Mouse (Mus musculus) embryonic facial prominence, embryonic 13.5 days (tissue): ENCODE measurements around the gene Olfr918. TPM values are rescaled to one million over a fixed set of nuclear protein-coding genes. Genes with fewer than 3 reads are reported as not detected.

ENCODE experiments used
- ATAC-seq: fragments of 200-750 bp; cut with Nextera tagmentation; 2 replicates; pipeline ENCODE4 v1.8.0; 2017; ENCODE audit warnings: low read depth; ENCODE audit not compliant: insufficient number of reproducible peaks, insufficient read depth, low FRiP score, low TSS enrichment
- H3K27ac ChIP-seq: fragments of 300-500 bp; sonication (generic); 2 replicates; pipeline ENCODE4 v1.5.1; 2015; ENCODE audit warnings: moderate library complexity, mild to moderate bottlenecking, inconsistent platforms
- H3K27me3 ChIP-seq: fragments of 300-500 bp; sonication (generic); 2 replicates; pipeline ENCODE4 v1.6.1; 2015; ENCODE audit warnings: mild to moderate bottlenecking, inconsistent platforms
- H3K36me3 ChIP-seq: fragments of 300-500 bp; sonication (generic); 2 replicates; pipeline ENCODE4 v1.6.1; 2015; ENCODE audit warnings: mild to moderate bottlenecking, inconsistent platforms
- H3K4me1 ChIP-seq: fragments of 300-500 bp; sonication (generic); 2 replicates; pipeline ENCODE4 v1.6.1; 2015; ENCODE audit warnings: inconsistent platforms
- H3K4me2 ChIP-seq: fragments of 300-500 bp; sonication (generic); 2 replicates; pipeline ENCODE4 v1.6.1; 2015; ENCODE audit warnings: moderate library complexity, mild to moderate bottlenecking, inconsistent platforms
- H3K4me3 ChIP-seq: fragments of 300-500 bp; sonication (generic); 2 replicates; pipeline ENCODE4 v1.5.1; 2015; ENCODE audit warnings: mild to moderate bottlenecking, inconsistent platforms
- H3K9ac ChIP-seq: fragments of 300-500 bp; sonication (generic); 2 replicates; pipeline ENCODE4 v1.6.1; 2015; ENCODE audit warnings: mild to moderate bottlenecking, inconsistent platforms
- H3K9me3 ChIP-seq: fragments of 300-500 bp; sonication (generic); 2 replicates; pipeline ENCODE4 v1.6.1; 2016; ENCODE audit warnings: inconsistent platforms
- WGBS: fragments of 180-500 bp; shearing (Covaris S2); methylation state at CpG from one replicate; pipeline ENCODE4 v1.1.7; 2015; ENCODE audit warnings: mixed read lengths; 5-methylcytosine and 5-hydroxymethylcytosine counted together
- polyA plus RNA-seq: library from polyadenylated mRNA; unstranded; fragments of >200 nt; fragmentation: Nextera tagmentation; extraction: Ambion mirVana; gene quantifications from 2 replicates; pipeline ENCODE4 v1.2.1, GENCODE M21; 2015

The Olfr918 gene
- polyA plus RNA-seq, result not detected in 2 replicates

DNA sequence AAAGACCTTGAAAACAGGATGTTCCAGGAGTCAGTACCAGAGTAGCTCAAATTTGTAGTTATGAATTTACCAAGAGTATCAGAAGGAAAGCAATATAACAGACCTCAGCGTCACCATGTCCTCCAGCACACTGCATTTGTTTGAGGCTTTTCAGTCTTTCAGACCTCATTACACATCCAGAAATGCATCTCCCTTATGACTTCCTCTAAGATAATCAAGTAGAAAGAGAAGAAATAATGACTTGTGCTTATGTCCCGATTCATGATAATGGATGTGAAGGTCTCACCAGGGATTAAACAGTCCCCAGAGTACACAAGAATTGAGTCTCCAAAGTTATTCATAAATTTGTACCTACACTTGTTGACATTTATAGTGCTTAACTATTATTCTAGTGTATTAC is at the start of gene Olfr918:
Gene Olfr918, minus strand, starts transcription at position 101 of the 400 bp plus-strand sequence.
- WGBS, result 81% methylated on average over 2 of the region's 2 CpGs
- Histone ChIP-seq H3K4me1 (no peaks in the 10 kb centered on the region), H3K9ac (no peak within 1 kb of the TSS), H3K36me3 (no peaks in the 10 kb centered on the region), H3K4me2 (no peak within 1 kb of the TSS), H3K4me3 (no peak within 1 kb of the TSS), H3K27me3 (no peaks in the 10 kb centered on the region), H3K27ac (no peak within 1 kb of the TSS), H3K9me3 (no peaks in the 10 kb centered on the region)
- ATAC-seq, result no peak

- H3K27ac ChIP-seq, result no peak overlapping the region
- H3K36me3 ChIP-seq, result peaks cover 31% of the 10 kb centered on the region
- peaks cover 8% of the 10 kb centered on the region for H3K4me1 ChIP-seq
- no peak overlapping the region for H3K4me2 ChIP-seq
- H3K9ac ChIP-seq, result no peak overlapping the region
- no peak overlapping the region for H3K4me3 ChIP-seq
- no peaks in the 10 kb centered on the region; the same call in 1 of the 2 replicates for H3K27me3 ChIP-seq
- ATAC-seq, result no peak
- 91% methylated on average over 1 of the region's 1 CpGs for WGBS
- no peaks in the 10 kb centered on the region for H3K9me3 ChIP-seq
Observed at GRCm38 (mm10) chr9:38724044-38724443, 49.6 kb upstream of the Olfr918 start.

DNA sequence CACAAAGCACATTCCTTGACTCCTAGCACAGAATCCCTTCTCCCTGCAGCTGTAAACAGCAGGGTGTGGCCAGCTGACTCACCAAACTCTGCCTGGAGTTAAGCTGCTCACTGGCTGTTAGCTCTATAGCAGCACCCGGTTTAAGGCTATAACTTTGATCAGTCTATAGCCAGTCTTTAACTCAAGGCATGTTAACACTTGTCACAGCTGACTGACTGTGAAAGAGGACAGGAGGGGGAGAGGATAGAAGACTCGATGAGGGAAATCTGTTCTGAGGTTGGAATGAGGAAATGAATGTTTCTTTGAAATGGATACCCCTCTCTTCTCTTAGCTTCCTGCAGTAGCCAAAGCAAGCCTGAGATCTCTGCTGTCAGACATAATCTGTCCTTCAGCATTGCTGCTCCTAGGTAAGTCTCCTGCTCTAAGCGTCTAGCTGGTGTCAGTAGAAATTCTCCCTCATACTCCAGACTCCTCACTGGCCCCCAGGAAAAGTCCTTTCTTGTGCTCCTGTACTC is 44.6 kb upstream of the Olfr918 start:
- WGBS, result 2% methylated on average over 3 of the region's 3 CpGs
- Histone ChIP-seq H3K9me3 (no peaks in the 10 kb centered on the region), H3K27ac (peak overlapping the region; percentile 56; the same call in 1 of the 2 replicates), H3K27me3 (no peaks in the 10 kb centered on the region; the same call in 1 of the 2 replicates), H3K4me3 (peak overlapping the region; percentile 58), H3K4me2 (peak overlapping the region; percentile 69), H3K36me3 (peaks cover 10% of the 10 kb centered on the region; the same call in 1 of the 2 replicates), H3K9ac (peak overlapping the region; percentile 67), H3K4me1 (peaks cover 10% of the 10 kb centered on the region)
- 0 out of 2 replicates have a peak, but pooled peaks have one; percentile 81 for ATAC-seq

GRCm38 (mm10) chr9:38718102-38718501 is 43.7 kb upstream of the Olfr918 start, which contains the start of gene Vwa5a:
Vwa5a (plus strand) TSS chr9:38718268.
- peak within 1 kb of the TSS; percentile 56 for H3K27ac ChIP-seq
- no peaks in the 10 kb centered on the region; the same call in 1 of the 2 replicates for H3K27me3 ChIP-seq
- peak within 1 kb of the TSS; percentile 67 for H3K9ac ChIP-seq
- peak within 1 kb of the TSS; percentile 69 for H3K4me2 ChIP-seq
- no peaks in the 10 kb centered on the region for H3K9me3 ChIP-seq
- WGBS, result under 1% methylated on average over 4 of the region's 4 CpGs
- ATAC-seq, result peak; percentile 54; the same call in 1 of the 2 replicates
- H3K36me3 ChIP-seq, result 0 out of 2 replicates have a peak, but pooled peaks cover 3% of the 10 kb centered on the region
- peak within 1 kb of the TSS; percentile 58 for H3K4me3 ChIP-seq
- peaks cover 10% of the 10 kb centered on the region for H3K4me1 ChIP-seq

DNA sequence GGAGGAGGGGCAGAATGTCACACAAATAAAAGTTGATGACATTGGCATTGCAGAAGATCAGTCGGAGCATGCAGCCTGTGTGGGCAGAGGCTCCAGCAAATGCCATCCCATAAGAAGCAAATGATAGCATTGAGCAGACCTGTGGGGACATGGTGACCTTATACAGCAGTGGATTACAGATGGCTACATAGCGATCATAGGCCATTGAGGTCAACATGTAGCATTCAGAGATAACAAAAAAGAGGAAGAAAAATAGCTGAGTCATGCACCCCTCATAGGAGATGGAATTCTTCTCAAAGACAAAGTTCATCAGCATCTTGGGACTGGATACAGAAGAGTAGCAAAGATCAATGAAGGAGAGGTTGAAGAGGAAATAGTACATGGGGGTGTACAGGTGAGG is 1.5 kb downstream of the Olfr918 start:
- no peak overlapping the region for H3K4me3 ChIP-seq
- H3K27ac ChIP-seq, result no peak overlapping the region
- no peak overlapping the region for H3K4me2 ChIP-seq
- no peaks in the 10 kb centered on the region for H3K9me3 ChIP-seq
- 81% methylated on average over 2 of the region's 2 CpGs for WGBS
- H3K27me3 ChIP-seq, result no peaks in the 10 kb centered on the region
- H3K9ac ChIP-seq, result no peak overlapping the region
- H3K36me3 ChIP-seq, result no peaks in the 10 kb centered on the region
- no peaks in the 10 kb centered on the region for H3K4me1 ChIP-seq
- no peak for ATAC-seq

- Histone ChIP-seq H3K4me2 (no peak within 1 kb of the TSS), H3K36me3 (no peaks in the 10 kb centered on the region), H3K9ac (no peak within 1 kb of the TSS), H3K27me3 (no peaks in the 10 kb centered on the region), H3K9me3 (no peaks in the 10 kb centered on the region), H3K4me3 (no peak within 1 kb of the TSS), H3K27ac (no peak within 1 kb of the TSS), H3K4me1 (no peaks in the 10 kb centered on the region)
- 94% methylated on average over 1 of the region's 1 CpGs for WGBS
- ATAC-seq, result no peak
Observed at GRCm38 (mm10) chr9:38665742-38666141, 8.7 kb downstream of the Olfr918 start, which contains the start of gene Olfr917. Olfr917 (minus strand) TSS chr9:38665842.

- Histone ChIP-seq H3K4me2 (no peak within 1 kb of the TSS), H3K27ac (no peak within 1 kb of the TSS), H3K4me1 (no peaks in the 10 kb centered on the region), H3K9ac (no peak within 1 kb of the TSS), H3K4me3 (no peak within 1 kb of the TSS), H3K36me3 (no peaks in the 10 kb centered on the region), H3K9me3 (no peaks in the 10 kb centered on the region), H3K27me3 (no peaks in the 10 kb centered on the region)
- no peak for ATAC-seq
- 61% methylated on average over 1 of the region's 1 CpGs for WGBS
Observed at GRCm38 (mm10) chr9:38659775-38660174, 14.6 kb downstream of the Olfr918 start, which contains the start of gene Olfr916. Olfr916 (minus strand) TSS chr9:38659875.

DNA sequence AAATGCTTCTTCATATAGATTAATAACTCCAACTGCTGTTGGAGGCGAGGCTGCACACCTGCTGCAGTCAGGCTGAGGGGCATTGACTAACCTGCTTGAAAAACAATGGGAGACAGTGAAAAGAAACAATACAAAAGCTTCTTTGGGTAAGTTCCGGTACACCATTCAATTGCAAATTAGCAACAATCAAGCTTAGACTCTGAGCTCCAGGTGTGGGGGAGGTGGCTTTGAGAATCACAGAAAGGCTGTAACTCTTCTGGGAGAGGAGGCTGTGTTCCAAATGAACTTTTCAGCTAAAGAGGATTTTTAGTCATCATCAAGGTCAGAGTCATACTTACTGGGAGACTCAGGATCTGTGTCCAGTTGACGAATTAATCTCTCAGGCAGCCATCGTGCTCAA is 42.0 kb downstream of the Olfr918 start:
- H3K4me3 ChIP-seq, result no peak overlapping the region
- H3K4me2 ChIP-seq, result no peak overlapping the region
- H3K27ac ChIP-seq, result no peak overlapping the region
- no peaks in the 10 kb centered on the region for H3K4me1 ChIP-seq
- ATAC-seq, result no peak
- no peaks in the 10 kb centered on the region for H3K36me3 ChIP-seq
- H3K9ac ChIP-seq, result no peak overlapping the region
- no peaks in the 10 kb centered on the region for H3K27me3 ChIP-seq
- 75% methylated on average over 4 of the region's 4 CpGs for WGBS
- no peaks in the 10 kb centered on the region for H3K9me3 ChIP-seq

Other genes starting within 250 kb of the Olfr918 start
- not detected in 2 replicates for gene Olfr901, start 245.1 kb downstream of the Olfr918 start, polyA plus RNA-seq
- not detected in 2 replicates for gene Olfr902, start 226.9 kb downstream of the Olfr918 start, polyA plus RNA-seq
- not detected in 2 replicates for gene Olfr904, start 211.5 kb downstream of the Olfr918 start, polyA plus RNA-seq
- gene Olfr905, start 203.5 kb downstream of the Olfr918 start, polyA plus RNA-seq, result not detected in 2 replicates
- gene Olfr906, start 187.5 kb downstream of the Olfr918 start, polyA plus RNA-seq, result not detected in 2 replicates
- gene Olfr907, start 178.8 kb downstream of the Olfr918 start, polyA plus RNA-seq, result not detected in 2 replicates
- not detected in 2 replicates for gene Olfr911-ps1, start 153.0 kb downstream of the Olfr918 start, polyA plus RNA-seq
- not detected in 2 replicates for gene Olfr910, start 136.8 kb downstream of the Olfr918 start, polyA plus RNA-seq
- gene Olfr912, start 94.4 kb downstream of the Olfr918 start, polyA plus RNA-seq, result not detected in 2 replicates
- not detected in 2 replicates for gene Olfr913, start 81.8 kb downstream of the Olfr918 start, polyA plus RNA-seq
- not detected in 2 replicates for gene Olfr914, start 69.5 kb downstream of the Olfr918 start, polyA plus RNA-seq
- gene Olfr916, start 14.7 kb downstream of the Olfr918 start, polyA plus RNA-seq, result not detected in 2 replicates
- not detected in 2 replicates for gene Olfr917, start 8.8 kb downstream of the Olfr918 start, polyA plus RNA-seq
- gene Olfr919, start 29.1 kb upstream of the Olfr918 start, polyA plus RNA-seq, result not detected in 2 replicates
- gene Vwa5a, start 43.7 kb upstream of the Olfr918 start, polyA plus RNA-seq, result 19.4 and 22.7 TPM in 2 replicates
- 0.04 TPM in 1 of 2 replicates, not detected in the other for gene Olfr920, start 77.7 kb upstream of the Olfr918 start, polyA plus RNA-seq
- not detected in 2 replicates for gene Olfr921, start 98.5 kb upstream of the Olfr918 start, polyA plus RNA-seq
- not detected in 2 replicates for gene Olfr922, start 140.0 kb upstream of the Olfr918 start, polyA plus RNA-seq
- 0.10 TPM in 1 of 2 replicates, not detected in the other for gene Olfr923, start 151.9 kb upstream of the Olfr918 start, polyA plus RNA-seq
- not detected in 2 replicates for gene Olfr924, start 169.8 kb upstream of the Olfr918 start, polyA plus RNA-seq
- not detected in 2 replicates for gene Olfr26, start 180.5 kb upstream of the Olfr918 start, polyA plus RNA-seq
- gene Olfr926, start 202.5 kb upstream of the Olfr918 start, polyA plus RNA-seq, result not detected in 2 replicates